Mouse (Mus musculus) heart, embryonic 16.5 days (tissue): ENCODE measurements at regions not wholly inside any gene's neighbourhood (a gene's known extent, or its start where the extent isn't known, plus 50 kb on each side); places are given as distances from the start of the nearest gene placed in this dataset.
A peak's percentile ranks its signal among the peaks of the same experiment; 100 is the strongest.

Experiments
- ATAC-seq: fragments of 200-750 bp; cut with Nextera tagmentation; replicated peaks from 2 replicates; pipeline ENCODE4 v1.8.0; 2017; ENCODE audit warnings: moderate number of reproducible peaks; ENCODE audit not compliant: insufficient read depth, low FRiP score; ENCODE audit errors: extremely low read depth
- H3K27ac ChIP-seq: fragments of 300-500 bp; sonication (generic); 2 replicates; pipeline ENCODE4 v1.5.1; 2014; ENCODE audit warnings: mild to moderate bottlenecking, low read length, control low read depth, moderate library complexity
- H3K27me3 ChIP-seq: fragments of 300-500 bp; sonication (generic); 2 replicates; pipeline ENCODE4 v1.6.1; 2014; ENCODE audit warnings: low read length, mixed read lengths; ENCODE audit not compliant: control insufficient read depth, insufficient read depth
- H3K36me3 ChIP-seq: fragments of 300-500 bp; sonication (generic); 2 replicates; pipeline ENCODE4 v1.6.1; 2014; ENCODE audit not compliant: control insufficient read depth, insufficient read depth
- H3K4me1 ChIP-seq: fragments of 300-500 bp; sonication (generic); 2 replicates; pipeline ENCODE4 v1.6.1; 2014; ENCODE audit warnings: low read length, mixed read lengths; ENCODE audit not compliant: control insufficient read depth, insufficient read depth
- H3K4me2 ChIP-seq: fragments of 300-500 bp; sonication (generic); 2 replicates; pipeline ENCODE4 v1.6.1; 2014; ENCODE audit warnings: low read depth, mild to moderate bottlenecking, control low read depth, low read length
- H3K4me3 ChIP-seq: fragments of 300-500 bp; sonication (generic); 2 replicates; pipeline ENCODE4 v1.5.1; 2014; ENCODE audit warnings: mild to moderate bottlenecking, control low read depth, low read length
- H3K9ac ChIP-seq: fragments of 300-500 bp; sonication (generic); 2 replicates; pipeline ENCODE4 v1.6.1; 2014; ENCODE audit warnings: low read length, control low read depth
- H3K9me3 ChIP-seq: fragments of 300-500 bp; sonication (generic); replicated peaks from 2 replicates; pipeline ENCODE4 v1.6.1; 2016; ENCODE audit warnings: low read length; ENCODE audit not compliant: control insufficient read depth
- WGBS: fragments of 180-500 bp; shearing (Covaris S2); extraction: QIAGEN DNeasy Blood & Tissue Kit; methylation state at CpG from one replicate; pipeline ENCODE4 v1.1.7; 2014; 5-methylcytosine and 5-hydroxymethylcytosine counted together

DNA sequence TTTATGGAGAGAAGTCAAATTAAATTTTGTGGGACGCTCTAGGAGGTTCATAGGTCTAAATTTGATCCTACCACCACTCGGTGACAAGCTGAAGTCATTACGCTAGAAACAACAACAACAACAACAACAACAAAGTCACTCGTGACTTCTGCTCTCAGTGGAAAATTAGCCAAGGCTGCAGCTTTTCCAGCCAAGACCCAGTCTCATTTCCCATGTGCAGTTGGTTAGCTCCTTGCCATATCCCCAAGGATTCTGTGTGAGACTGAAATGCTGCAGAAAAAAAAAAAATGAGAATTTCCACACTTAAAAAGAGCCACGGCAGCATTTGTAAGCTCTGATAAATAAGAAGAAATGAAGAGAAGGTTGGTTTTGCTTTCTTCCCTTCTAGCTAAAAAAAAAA, 323.4 kb downstream of the Mtx2 start:
- Histone ChIP-seq H3K9me3 (no peaks in the 10 kb centered on the region), H3K27me3 (peaks cover 7% of the 10 kb centered on the region), H3K27ac (no peak overlapping the region), H3K4me1 (peaks cover 3% of the 10 kb centered on the region; the same call in 1 of the 2 replicates), H3K9ac (no peak overlapping the region), H3K4me2 (no peak overlapping the region), H3K4me3 (no peak overlapping the region), H3K36me3 (no peaks in the 10 kb centered on the region)
- 87% methylated on average over 5 of the region's 5 CpGs for WGBS
- ATAC-seq = no peak

DNA sequence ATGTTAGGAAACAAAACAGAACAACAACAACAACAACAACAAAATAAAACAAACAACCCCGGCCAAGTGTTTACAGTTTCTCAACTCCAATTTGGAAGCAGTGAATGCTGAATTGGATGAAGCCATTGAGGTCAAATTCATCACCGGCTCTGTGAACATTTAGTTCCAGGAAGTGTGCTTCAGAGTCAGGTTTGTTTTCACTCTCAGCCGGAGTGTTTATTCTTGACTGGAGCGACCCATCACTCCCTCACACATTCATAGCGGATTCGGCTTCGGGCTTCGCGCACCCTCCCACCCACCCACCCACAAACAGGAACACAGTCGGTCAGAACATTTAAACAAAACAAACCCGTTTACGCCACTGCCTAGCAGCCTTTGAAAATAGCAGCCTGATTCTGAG, 324.0 kb downstream of the Mtx2 start:
- Histone ChIP-seq H3K4me1 (peaks cover 4% of the 10 kb centered on the region; the same call in 1 of the 2 replicates), H3K27me3 (peaks cover 7% of the 10 kb centered on the region), H3K9me3 (no peaks in the 10 kb centered on the region), H3K36me3 (no peaks in the 10 kb centered on the region), H3K4me3 (peak overlapping the region; percentile 19), H3K4me2 (peak overlapping the region; percentile 42; the same call in 1 of the 2 replicates), H3K9ac (no peak overlapping the region), H3K27ac (no peak overlapping the region)
- no peak for ATAC-seq
- 39% methylated on average over 12 of the region's 12 CpGs for WGBS

DNA sequence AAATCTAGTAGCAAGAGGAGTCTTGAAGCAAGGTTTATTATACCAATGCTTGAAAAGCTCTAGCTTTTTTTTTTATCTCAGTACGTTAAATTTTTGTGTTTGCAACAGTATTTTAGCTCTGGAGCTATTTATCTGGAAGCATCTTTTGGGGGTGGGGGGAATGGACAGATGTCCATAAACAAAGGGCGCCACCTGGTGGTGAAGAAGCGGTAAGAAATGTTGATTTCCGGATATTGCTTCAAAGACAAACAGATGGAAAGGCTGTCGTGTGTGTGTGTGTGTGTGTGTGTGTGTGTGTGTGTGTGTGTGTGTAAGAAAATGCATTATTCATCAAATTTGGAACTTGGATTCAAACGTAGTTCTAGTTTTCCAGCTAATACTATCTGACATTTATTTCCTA, 325.4 kb downstream of the Mtx2 start:
- H3K36me3 ChIP-seq = no peaks in the 10 kb centered on the region
- H3K4me3 ChIP-seq = no peak overlapping the region
- 5% methylated on average over 6 of the region's 6 CpGs for WGBS
- peaks cover 3% of the 10 kb centered on the region; the same call in 1 of the 2 replicates for H3K27me3 ChIP-seq
- no peaks in the 10 kb centered on the region for H3K9me3 ChIP-seq
- peaks cover 4% of the 10 kb centered on the region; the same call in 1 of the 2 replicates for H3K4me1 ChIP-seq
- H3K27ac ChIP-seq = no peak overlapping the region
- no peak overlapping the region for H3K4me2 ChIP-seq
- no peak for ATAC-seq
- H3K9ac ChIP-seq = no peak overlapping the region

- WGBS = 82% methylated on average over 8 of the region's 8 CpGs
- ATAC-seq = no peak
- Histone ChIP-seq H3K27me3 (no peaks in the 10 kb centered on the region), H3K4me1 (peaks cover 4% of the 10 kb centered on the region; the same call in 1 of the 2 replicates), H3K9me3 (no peaks in the 10 kb centered on the region), H3K4me3 (no peak overlapping the region), H3K9ac (no peak overlapping the region), H3K27ac (no peak overlapping the region), H3K36me3 (no peaks in the 10 kb centered on the region), H3K4me2 (no peak overlapping the region)
Measured at GRCm38 (mm10) chr2:75151519-75151918, 325.9 kb downstream of the Mtx2 start.

DNA sequence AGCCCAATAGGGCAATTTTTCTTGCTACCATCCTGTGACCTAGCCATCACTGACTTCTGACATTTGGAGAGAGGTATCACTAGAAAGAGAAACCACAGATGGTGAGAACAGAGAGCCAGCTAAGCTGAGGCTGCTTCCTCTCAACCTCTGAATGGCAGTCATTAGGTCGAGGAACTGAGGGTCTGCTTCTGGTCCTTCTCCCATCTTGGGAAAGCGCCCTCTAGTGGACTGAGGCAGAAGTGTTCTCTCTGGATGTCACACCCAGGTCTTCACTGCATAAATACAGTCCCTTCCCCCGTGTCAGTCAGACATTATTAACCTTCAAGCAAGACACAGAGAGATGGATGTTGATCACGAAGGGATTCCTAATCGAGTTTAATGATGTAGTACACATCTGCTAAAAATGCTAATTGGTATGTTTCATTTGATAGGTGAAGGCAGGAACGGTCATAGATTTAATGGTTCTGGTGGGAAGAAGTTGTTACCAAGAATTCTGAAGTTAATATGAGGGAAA, 326.9 kb downstream of the Mtx2 start:
- no peak overlapping the region for H3K4me3 ChIP-seq
- WGBS = 36% methylated on average over 6 of the region's 6 CpGs
- no peak overlapping the region for H3K4me2 ChIP-seq
- H3K9me3 ChIP-seq = no peaks in the 10 kb centered on the region
- ATAC-seq = no peak
- H3K36me3 ChIP-seq = no peaks in the 10 kb centered on the region
- peaks cover 4% of the 10 kb centered on the region; the same call in 1 of the 2 replicates for H3K4me1 ChIP-seq
- no peaks in the 10 kb centered on the region for H3K27me3 ChIP-seq
- no peak overlapping the region for H3K27ac ChIP-seq
- H3K9ac ChIP-seq = no peak overlapping the region

GRCm38 (mm10) chr2:75154448-75154847, 328.8 kb downstream of the Mtx2 start:
- WGBS = 56% methylated on average over 3 of the region's 3 CpGs
- Histone ChIP-seq H3K9ac (no peak overlapping the region), H3K4me3 (no peak overlapping the region), H3K27me3 (no peaks in the 10 kb centered on the region), H3K4me2 (peak overlapping the region; percentile 5), H3K27ac (no peak overlapping the region), H3K9me3 (no peaks in the 10 kb centered on the region), H3K36me3 (no peaks in the 10 kb centered on the region), H3K4me1 (peaks cover 4% of the 10 kb centered on the region; the same call in 1 of the 2 replicates)
- ATAC-seq = no peak

GRCm38 (mm10) chr2:75158581-75158980, 333.0 kb downstream of the Mtx2 start:
- H3K36me3 ChIP-seq = no peaks in the 10 kb centered on the region
- peaks cover 4% of the 10 kb centered on the region; the same call in 1 of the 2 replicates for H3K4me1 ChIP-seq
- ATAC-seq = peak; percentile 23; the same call in 1 of the 2 replicates
- H3K4me3 ChIP-seq = no peak overlapping the region
- no peaks in the 10 kb centered on the region for H3K9me3 ChIP-seq
- H3K27ac ChIP-seq = no peak overlapping the region
- no peak overlapping the region for H3K9ac ChIP-seq
- 56% methylated on average over 3 of the region's 3 CpGs for whole genome bisulfite sequencing
- no peak overlapping the region for H3K4me2 ChIP-seq
- H3K27me3 ChIP-seq = no peaks in the 10 kb centered on the region

GRCm38 (mm10) chr2:75161075-75161474, 335.5 kb downstream of the Mtx2 start:
- no peaks in the 10 kb centered on the region for H3K9me3 ChIP-seq
- no peaks in the 10 kb centered on the region for H3K36me3 ChIP-seq
- 78% methylated on average over 14 of the region's 14 CpGs for WGBS
- H3K4me3 ChIP-seq = no peak overlapping the region
- ATAC-seq = no peak
- no peak overlapping the region for H3K4me2 ChIP-seq
- H3K27me3 ChIP-seq = no peaks in the 10 kb centered on the region
- no peak overlapping the region for H3K9ac ChIP-seq
- H3K4me1 ChIP-seq = no peaks in the 10 kb centered on the region
- no peak overlapping the region for H3K27ac ChIP-seq

GRCm38 (mm10) chr2:75164987-75165386, 339.4 kb downstream of the Mtx2 start:
- Histone ChIP-seq H3K4me3 (no peak overlapping the region), H3K9ac (no peak overlapping the region), H3K36me3 (no peaks in the 10 kb centered on the region), H3K9me3 (no peaks in the 10 kb centered on the region), H3K4me2 (no peak overlapping the region), H3K27ac (no peak overlapping the region), H3K27me3 (no peaks in the 10 kb centered on the region), H3K4me1 (no peaks in the 10 kb centered on the region)
- ATAC-seq = no peak
- WGBS = 78% methylated on average over 4 of the region's 4 CpGs
